Mouse (Mus musculus) cortical plate, adult 2 months (tissue): Measurements from ENCODE around the gene Copa. TPM values are rescaled to one million over a fixed set of nuclear protein-coding genes. Genes with fewer than 3 reads are reported as not detected.
A peak's percentile ranks its signal among the peaks of the same experiment; 100 is the strongest.

Experiments
- H3K27ac ChIP-seq: fragments of 200-500 bp; 2 replicates; pipeline ENCODE4 v1.5.1; 2012; ENCODE audit warnings: low read length, control low read depth, inconsistent platforms; ENCODE audit not compliant: insufficient read depth
- H3K4me1 ChIP-seq: fragments of 200-500 bp; 2 replicates; pipeline ENCODE4 v1.6.1; 2011; ENCODE audit warnings: low read length; ENCODE audit not compliant: control insufficient read depth, insufficient read depth
- H3K4me3 ChIP-seq: fragments of 200-500 bp; 2 replicates; pipeline ENCODE4 v1.5.1; 2011; ENCODE audit warnings: mild to moderate bottlenecking, low read length, control low read depth; ENCODE audit not compliant: insufficient read depth
- CTCF ChIP-seq: fragments of 200-500 bp; IDR thresholded peaks from 2 replicates; pipeline ENCODE4 v1.5.1; 2011; ENCODE audit warnings: mild to moderate bottlenecking, control low read depth, low read length; ENCODE audit not compliant: insufficient read depth; ENCODE audit errors: extremely low read depth
- POLR2A ChIP-seq: fragments of 200-500 bp; IDR thresholded peaks from 2 replicates; pipeline ENCODE4 v1.6.1; 2011; ENCODE audit warnings: mild to moderate bottlenecking, low read length, control low read depth; ENCODE audit not compliant: insufficient read depth; ENCODE audit errors: extremely low read depth
- polyA plus RNA-seq: library from polyadenylated mRNA; depleted of rRNA; stranded (reverse); fragments of >200 nt; gene quantifications from 2 replicates; pipeline ENCODE4 v1.2.3, GENCODE M21; 2012; rRNA removed

The Copa gene
- polyA plus RNA-seq, 1 experiment: 104 TPM

GRCm38 (mm10) chr1:172154536-172154935 lies 72.2 kb downstream of the Copa start:
- no peak overlapping the region for H3K27ac ChIP-seq
- peaks cover 1% of the 10 kb centered on the region; the same call in 1 of the 2 replicates for H3K4me1 ChIP-seq
- no peak overlapping the region for H3K4me3 ChIP-seq
- TF ChIP-seq CTCF (no peak), POLR2A (no peak)

- Histone ChIP-seq H3K4me3 (no peak overlapping the region), H3K27ac (no peak overlapping the region)
- TF ChIP-seq POLR2A (no peak), CTCF (no peak)
Measured at GRCm38 (mm10) chr1:172155518-172155917, 73.2 kb downstream of the Copa start.

GRCm38 (mm10) chr1:172159970-172160369 lies 77.6 kb downstream of the Copa start:
- TF ChIP-seq CTCF: no peak
- no peak for TF ChIP-seq POLR2A
- Histone ChIP-seq H3K27ac (no peak overlapping the region), H3K4me1 (peaks cover 4% of the 10 kb centered on the region)

More at GRCm38 (mm10) chr1:172155518-172155917, 73.2 kb downstream of the Copa start:
- peaks cover 1% of the 10 kb centered on the region; the same call in 1 of the 2 replicates for H3K4me1 ChIP-seq

DNA sequence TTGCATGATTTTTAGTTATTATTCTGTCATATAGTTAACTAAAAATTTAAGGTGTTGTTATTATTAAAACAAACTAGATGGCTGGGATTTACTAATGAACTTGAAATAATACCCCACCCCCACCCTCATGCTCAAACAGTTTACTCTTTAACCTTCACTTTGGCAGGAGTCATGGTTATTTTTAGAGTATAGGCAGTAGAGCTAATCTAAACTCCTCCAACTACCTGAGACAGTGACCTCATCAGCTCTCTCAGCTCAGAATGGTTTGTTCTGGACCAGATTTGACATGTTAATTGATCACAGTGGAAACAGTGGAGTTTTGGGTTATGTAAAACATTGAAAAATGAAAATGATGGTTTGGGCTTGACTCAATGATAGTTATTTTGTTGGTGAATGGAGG lies 78.2 kb downstream of the Copa start:
- Histone ChIP-seq H3K27ac (no peak overlapping the region), H3K4me1 (peaks cover 4% of the 10 kb centered on the region), H3K4me3 (no peak overlapping the region)
- TF ChIP-seq POLR2A (no peak), CTCF (no peak)

More at GRCm38 (mm10) chr1:172159970-172160369, 77.6 kb downstream of the Copa start:
- H3K4me3 ChIP-seq: no peak overlapping the region

DNA sequence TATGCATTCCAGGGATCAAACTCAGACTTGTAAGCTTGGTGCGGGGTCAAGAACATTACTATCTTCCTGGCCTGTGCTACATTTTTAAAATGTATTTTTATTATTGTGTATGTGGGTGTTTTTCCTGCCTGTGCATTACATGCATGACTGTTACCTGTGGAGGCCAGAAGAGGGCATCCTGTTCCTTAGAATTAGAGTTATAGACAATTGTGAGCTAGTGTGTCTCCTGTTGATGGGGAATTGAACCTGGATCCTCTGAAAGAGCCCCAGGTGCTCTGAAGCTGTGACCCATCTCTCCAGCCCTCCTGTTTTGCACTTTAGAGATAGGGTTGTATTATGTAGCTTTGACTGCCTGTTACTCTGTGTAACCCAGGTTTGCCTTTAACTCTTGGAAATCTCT lies 79.7 kb downstream of the Copa start:
- Histone ChIP-seq H3K4me1 (peaks cover 4% of the 10 kb centered on the region), H3K27ac (no peak overlapping the region), H3K4me3 (no peak overlapping the region)
- peak; percentile 44; the same call in 1 of the 2 replicates for TF ChIP-seq CTCF
- TF ChIP-seq POLR2A: no peak

DNA sequence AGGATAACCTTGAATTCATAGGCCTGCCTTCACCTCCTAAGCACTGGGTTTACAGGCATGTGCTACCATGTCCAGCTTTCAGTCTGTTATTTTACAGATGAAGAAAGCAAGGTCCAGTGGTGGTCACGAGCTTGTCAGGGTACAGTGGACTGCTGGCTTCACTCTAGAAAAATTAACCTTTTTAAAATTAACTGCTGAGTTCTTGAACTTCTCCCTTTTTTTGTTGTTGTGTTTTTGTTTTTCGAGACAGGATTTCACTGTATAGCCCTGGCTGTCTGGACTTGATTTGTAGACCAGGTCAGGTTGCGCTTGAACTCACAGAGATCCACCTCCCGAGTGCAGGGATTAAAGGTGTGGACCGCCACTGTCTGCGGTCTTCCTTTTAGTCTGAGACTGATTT lies 80.6 kb downstream of the Copa start:
- TF ChIP-seq POLR2A (no peak), CTCF (no peak)
- H3K4me3 ChIP-seq: no peak overlapping the region
- H3K4me1 ChIP-seq: peaks cover 4% of the 10 kb centered on the region
- H3K27ac ChIP-seq: no peak overlapping the region

- no peaks in the 10 kb centered on the region for H3K4me1 ChIP-seq
- no peak overlapping the region for H3K4me3 ChIP-seq
- no peak overlapping the region for H3K27ac ChIP-seq
- TF ChIP-seq POLR2A (no peak), CTCF (no peak)
Measured at GRCm38 (mm10) chr1:172167911-172168310, 85.6 kb downstream of the Copa start.

- H3K27ac ChIP-seq: no peak overlapping the region
- H3K4me1 ChIP-seq: no peaks in the 10 kb centered on the region
- no peak overlapping the region for H3K4me3 ChIP-seq
- no peak for TF ChIP-seq POLR2A
- TF ChIP-seq CTCF: no peak
Measured at GRCm38 (mm10) chr1:172169809-172170208, 87.5 kb downstream of the Copa start.

Other genes starting within 250 kb of the Copa start
- 2.4 and 2.7 TPM in 2 replicates for gene Cd84, start 242.8 kb upstream of the Copa start, polyA plus RNA-seq
- 0.15 and 0.19 TPM in 2 replicates for gene Gm10521, start 186.9 kb upstream of the Copa start, polyA plus RNA-seq
- gene Slamf6, start 165.0 kb upstream of the Copa start, polyA plus RNA-seq: 0.21 and 0.78 TPM in 2 replicates
- gene Vangl2, start 54.1 kb upstream of the Copa start, polyA plus RNA-seq: 7.5 and 8.7 TPM in 2 replicates
- 0.52 and 0.57 TPM in 2 replicates for gene Nhlh1, start 25.0 kb upstream of the Copa start, polyA plus RNA-seq
- 89.5 and 90.6 TPM in 2 replicates for gene Ncstn, start 266 bp downstream of the Copa start, polyA plus RNA-seq
- gene Pex19, start 44.2 kb downstream of the Copa start, polyA plus RNA-seq: 85.8 and 87.6 TPM in 2 replicates
- 99.6 and 106 TPM in 2 replicates for gene Dcaf8, start 65.6 kb downstream of the Copa start, polyA plus RNA-seq
- 530 and 543 TPM in 2 replicates for gene Pea15a, start 124.3 kb downstream of the Copa start, polyA plus RNA-seq
- 1.1 and 2.9 TPM in 2 replicates for gene Casq1, start 137.3 kb downstream of the Copa start, polyA plus RNA-seq
- not detected in 2 replicates for gene Atp1a4, start 175.9 kb downstream of the Copa start, polyA plus RNA-seq
- 318 and 326 TPM in 2 replicates for gene Igsf8, start 179.1 kb downstream of the Copa start, polyA plus RNA-seq
- 534 and 567 TPM in 2 replicates for gene Atp1a2, start 215.5 kb downstream of the Copa start, polyA plus RNA-seq
- 169 and 180 TPM in 2 replicates for gene Kcnj9, start 246.8 kb downstream of the Copa start, polyA plus RNA-seq